Mouse (Mus musculus) limb, embryonic 13.5 days (tissue): ENCODE results near the gene Tstd3. TPM values are rescaled to one million over a fixed set of nuclear protein-coding genes. Genes with fewer than 3 reads are reported as not detected.
"Not testable (repeated sequence)": the region's sequence is repeated elsewhere in the genome, so short reads cannot be mapped to it uniquely, and the experiment has no call there.

Experiments used
- ATAC-seq: fragments of 200-750 bp; cut with Nextera tagmentation; 2 replicates; pipeline ENCODE4 v1.8.0; 2017; ENCODE audit warnings: low read depth, moderate number of reproducible peaks, moderate TSS enrichment; ENCODE audit not compliant: low FRiP score
- H3K27ac ChIP-seq: fragments of 300-500 bp; sonication (generic); 2 replicates; pipeline ENCODE4 v1.5.1; 2015; ENCODE audit warnings: inconsistent platforms, mild to moderate bottlenecking, moderate library complexity
- H3K27me3 ChIP-seq: fragments of 300-500 bp; sonication (generic); 2 replicates; pipeline ENCODE4 v1.6.1; 2015; ENCODE audit warnings: mild to moderate bottlenecking, inconsistent platforms
- H3K36me3 ChIP-seq: fragments of 300-500 bp; sonication (generic); 2 replicates; pipeline ENCODE4 v1.6.1; 2015; ENCODE audit warnings: inconsistent platforms, mild to moderate bottlenecking, moderate library complexity
- H3K4me1 ChIP-seq: fragments of 300-500 bp; sonication (generic); 2 replicates; pipeline ENCODE4 v1.6.1; 2015; ENCODE audit warnings: inconsistent platforms
- H3K4me2 ChIP-seq: fragments of 300-500 bp; sonication (generic); replicated peaks from 2 replicates; pipeline ENCODE4 v1.6.1; 2015; ENCODE audit warnings: inconsistent platforms, mild to moderate bottlenecking, moderate library complexity
- H3K4me3 ChIP-seq: fragments of 300-500 bp; sonication (generic); 2 replicates; pipeline ENCODE4 v1.5.1; 2015; ENCODE audit warnings: moderate library complexity, mild to moderate bottlenecking, inconsistent platforms
- H3K9ac ChIP-seq: fragments of 300-500 bp; sonication (generic); 2 replicates; pipeline ENCODE4 v1.6.1; 2015; ENCODE audit warnings: mild to moderate bottlenecking, inconsistent platforms
- H3K9me3 ChIP-seq: fragments of 300-500 bp; sonication (generic); 2 replicates; pipeline ENCODE4 v1.6.1; 2016; ENCODE audit warnings: inconsistent platforms
- WGBS: fragments of 180-500 bp; shearing (Covaris S2); methylation state at CpG from one replicate; pipeline ENCODE4 v1.1.7; 2015; 5-methylcytosine and 5-hydroxymethylcytosine counted together
- polyA plus RNA-seq: library from polyadenylated mRNA; unstranded; fragments of >200 nt; fragmentation: Nextera tagmentation; extraction: Ambion mirVana; gene quantifications from 2 replicates; pipeline ENCODE4 v1.2.1, GENCODE M21; 2015

The Tstd3 gene
- polyA plus RNA-seq, 1 experiment from 2014 or later, result 6.4 TPM

DNA sequence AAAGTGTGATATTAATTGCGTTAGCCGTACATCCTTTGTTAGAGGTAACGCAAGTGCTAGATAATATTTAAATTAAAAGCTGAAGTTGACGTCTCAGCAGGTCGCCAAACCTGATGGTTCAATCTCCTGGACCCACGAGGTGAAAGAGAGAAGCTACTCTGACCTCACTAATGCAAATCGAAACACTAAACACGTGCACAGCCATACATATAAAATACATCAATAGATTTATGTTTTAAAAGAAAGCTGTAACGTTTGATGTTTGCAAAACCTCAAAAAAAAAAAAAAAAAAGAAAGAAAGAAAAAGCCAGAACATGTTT is 9.9 kb upstream of the Tstd3 start:
- H3K4me1 ChIP-seq, result peaks cover 10% of the 10 kb centered on the region
- peaks cover 12% of the 10 kb centered on the region for H3K36me3 ChIP-seq
- WGBS, result 6% methylated on average over 9 of the region's 9 CpGs
- H3K9ac ChIP-seq, result peak overlapping the region; percentile 85
- peak overlapping the region; percentile 78 for H3K4me3 ChIP-seq
- H3K27me3 ChIP-seq, result no peaks in the 10 kb centered on the region
- H3K4me2 ChIP-seq, result peak overlapping the region; percentile 63
- no peaks in the 10 kb centered on the region for H3K9me3 ChIP-seq
- no peak for ATAC-seq
- no peak overlapping the region for H3K27ac ChIP-seq

DNA sequence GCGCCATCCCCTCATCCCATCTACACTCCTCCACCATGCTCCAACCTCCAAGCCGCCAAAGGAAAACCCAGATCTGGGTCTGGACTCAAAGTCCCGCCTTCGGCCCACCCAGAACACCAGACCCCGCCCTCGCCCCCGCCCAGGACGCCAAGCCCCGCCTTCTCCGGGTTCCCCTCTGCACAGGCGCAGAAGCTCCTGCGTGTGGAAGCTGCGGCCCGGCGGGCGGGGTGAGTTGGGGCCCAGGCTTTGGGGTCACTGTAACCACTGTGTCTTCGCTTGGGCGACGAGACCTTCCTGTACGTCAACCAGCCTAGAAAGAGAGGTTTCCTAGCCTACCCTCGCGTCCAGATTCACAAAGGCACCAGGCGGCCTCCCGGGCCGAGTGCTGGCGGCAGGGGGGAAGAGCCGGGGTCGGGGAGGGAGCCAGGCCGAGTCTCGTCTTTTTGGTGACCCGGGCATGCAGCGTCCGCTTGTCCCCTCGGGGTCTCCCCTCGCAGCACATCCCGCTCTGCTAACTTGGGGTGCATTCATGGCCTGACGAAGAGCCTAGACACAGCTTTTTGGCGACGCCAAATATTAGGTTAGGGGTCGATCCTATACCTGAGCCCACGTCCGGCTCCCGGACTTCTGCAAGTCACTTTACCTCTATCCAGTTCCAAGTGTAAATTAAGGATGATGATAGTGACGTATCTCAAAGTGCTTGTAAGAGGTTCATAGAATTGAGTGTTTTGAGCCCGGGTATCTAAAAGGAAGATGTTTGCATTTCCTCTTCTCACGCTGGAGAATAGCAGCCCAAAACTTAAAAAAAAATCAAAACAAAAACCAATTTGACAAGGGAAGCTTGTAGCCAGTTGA is 9.3 kb upstream of the Tstd3 start:
- H3K27ac ChIP-seq, result no peak overlapping the region
- H3K9ac ChIP-seq, result peak overlapping the region; percentile 85
- peak overlapping the region; percentile 63 for H3K4me2 ChIP-seq
- H3K9me3 ChIP-seq, result no peaks in the 10 kb centered on the region
- H3K4me1 ChIP-seq, result peaks cover 10% of the 10 kb centered on the region
- H3K4me3 ChIP-seq, result peak overlapping the region; percentile 78
- H3K27me3 ChIP-seq, result no peaks in the 10 kb centered on the region
- peaks cover 6% of the 10 kb centered on the region for H3K36me3 ChIP-seq
- ATAC-seq, result peak; percentile 97
- under 1% methylated on average over 45 of the region's 46 CpGs for WGBS

DNA sequence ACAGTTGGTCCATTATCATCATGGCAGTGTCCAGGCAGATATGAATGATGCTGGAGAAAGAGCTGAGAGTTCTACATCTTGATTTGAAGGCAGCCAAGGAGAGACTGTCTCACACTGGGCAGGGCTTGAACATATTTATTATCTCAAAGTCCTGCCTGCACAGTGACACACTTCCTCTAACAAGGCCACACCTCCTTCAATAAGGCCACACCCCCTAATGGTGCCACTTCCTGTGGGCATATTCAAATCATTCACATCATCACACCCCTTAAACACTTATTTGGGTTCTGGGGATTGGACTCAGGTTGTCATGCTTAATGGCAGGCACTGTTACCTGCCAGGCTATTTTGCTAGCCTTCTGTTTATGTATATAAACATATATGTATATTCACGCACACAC is 5.3 kb upstream of the Tstd3 start:
- peaks cover 3% of the 10 kb centered on the region for H3K4me1 ChIP-seq
- H3K27ac ChIP-seq, result no peak overlapping the region
- H3K9me3 ChIP-seq, result no peaks in the 10 kb centered on the region
- H3K36me3 ChIP-seq, result no peaks in the 10 kb centered on the region
- no peak for ATAC-seq
- H3K4me3 ChIP-seq, result no peak overlapping the region
- H3K9ac ChIP-seq, result no peak overlapping the region
- WGBS, result 98% methylated on average over 1 of the region's 1 CpGs
- no peaks in the 10 kb centered on the region for H3K27me3 ChIP-seq
- H3K4me2 ChIP-seq, result no peak overlapping the region

DNA sequence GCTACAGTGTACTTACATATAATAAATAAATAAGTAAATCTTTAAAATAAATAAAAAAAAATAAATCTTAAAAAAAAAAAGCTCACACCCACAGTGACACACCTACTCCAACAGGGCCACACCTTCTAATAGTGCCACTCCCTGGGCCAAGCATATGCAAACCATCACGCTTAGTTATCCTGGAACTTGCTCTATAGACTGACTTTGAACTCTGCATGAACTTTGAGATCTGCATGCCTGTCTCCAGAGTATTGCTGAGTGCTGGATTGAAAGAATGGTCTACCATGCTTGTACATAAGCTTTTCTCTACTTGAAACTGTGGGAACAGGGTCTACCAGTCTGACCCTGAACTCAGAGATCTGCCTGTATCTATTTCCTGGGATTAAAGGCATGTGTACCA is 4.1 kb upstream of the Tstd3 start:
- H3K4me1 ChIP-seq, result 0 out of 2 replicates have a peak, but pooled peaks cover 7% of the 10 kb centered on the region
- H3K27me3 ChIP-seq, result no peaks in the 10 kb centered on the region
- H3K9ac ChIP-seq, result no peak overlapping the region
- no peak overlapping the region for H3K27ac ChIP-seq
- no peaks in the 10 kb centered on the region for H3K36me3 ChIP-seq
- H3K4me2 ChIP-seq, result no peak overlapping the region
- H3K9me3 ChIP-seq, result no peaks in the 10 kb centered on the region
- no peak for ATAC-seq
- 82% methylated on average over 1 of the region's 1 CpGs for WGBS
- H3K4me3 ChIP-seq, result no peak overlapping the region

DNA sequence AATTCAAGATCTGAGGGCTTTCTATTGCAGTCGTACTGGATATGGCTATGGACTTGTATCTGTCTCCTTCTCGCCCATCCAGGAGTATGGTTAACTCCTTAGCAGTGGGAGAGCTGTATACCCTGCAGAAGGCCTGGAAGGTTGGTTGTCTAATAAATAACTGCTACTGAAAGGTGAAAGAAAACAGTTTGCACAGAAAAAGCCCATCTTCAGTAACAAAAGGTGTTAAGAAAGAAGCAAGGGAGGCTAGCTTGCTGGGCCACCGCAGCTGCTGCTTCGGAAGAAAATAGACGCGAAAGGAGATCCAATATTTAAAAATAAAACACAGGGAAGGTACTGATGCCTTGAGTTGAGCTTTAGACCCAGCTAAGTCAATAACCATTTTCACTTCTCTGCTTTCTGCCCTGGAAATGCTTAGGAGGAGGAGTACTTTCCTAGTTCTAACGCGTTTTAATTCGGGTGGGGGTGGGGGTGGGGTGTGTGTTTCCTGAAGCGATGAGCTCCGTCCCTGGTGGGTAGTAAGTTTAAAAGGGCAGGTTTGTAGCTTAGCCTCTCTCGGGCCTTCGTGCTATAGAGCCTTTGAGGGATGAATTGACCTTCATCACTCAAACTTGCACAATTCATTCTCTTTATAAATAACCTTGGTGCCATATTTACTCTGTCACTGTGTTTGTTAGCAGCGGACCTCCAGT is 695 bp downstream of the Tstd3 start:
- H3K36me3 ChIP-seq, result no peaks in the 10 kb centered on the region
- peak overlapping the region; percentile 56 for H3K4me3 ChIP-seq
- ATAC-seq, result no peak
- WGBS, result 25% methylated on average over 14 of the region's 14 CpGs
- H3K27me3 ChIP-seq, result no peaks in the 10 kb centered on the region
- H3K4me2 ChIP-seq, result peak overlapping the region; percentile 79
- H3K4me1 ChIP-seq, result 0 out of 2 replicates have a peak, but pooled peaks cover 7% of the 10 kb centered on the region
- no peak overlapping the region for H3K27ac ChIP-seq
- H3K9me3 ChIP-seq, result no peaks in the 10 kb centered on the region
- peak overlapping the region; percentile 58 for H3K9ac ChIP-seq

DNA sequence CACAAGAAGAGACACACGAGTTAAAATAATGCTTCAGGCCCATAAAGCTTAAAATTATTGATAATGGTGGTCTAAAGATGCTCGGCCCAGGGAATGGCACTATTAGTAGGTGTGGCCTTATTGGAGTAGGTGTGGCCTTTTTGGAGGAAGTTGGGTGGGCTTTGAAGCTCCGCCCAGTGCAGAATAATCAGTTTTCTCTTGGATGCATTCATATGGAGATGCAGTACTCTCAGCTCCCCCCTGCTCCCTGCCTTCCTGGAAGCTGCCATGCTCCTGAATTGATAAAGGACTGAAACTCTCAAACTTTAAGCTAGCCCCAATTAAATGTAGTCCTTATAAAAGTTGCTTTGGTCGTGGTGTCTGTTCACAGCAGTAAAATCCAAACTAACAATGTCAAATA is 3.2 kb downstream of the Tstd3 start:
- no peaks in the 10 kb centered on the region for H3K27me3 ChIP-seq

DNA sequence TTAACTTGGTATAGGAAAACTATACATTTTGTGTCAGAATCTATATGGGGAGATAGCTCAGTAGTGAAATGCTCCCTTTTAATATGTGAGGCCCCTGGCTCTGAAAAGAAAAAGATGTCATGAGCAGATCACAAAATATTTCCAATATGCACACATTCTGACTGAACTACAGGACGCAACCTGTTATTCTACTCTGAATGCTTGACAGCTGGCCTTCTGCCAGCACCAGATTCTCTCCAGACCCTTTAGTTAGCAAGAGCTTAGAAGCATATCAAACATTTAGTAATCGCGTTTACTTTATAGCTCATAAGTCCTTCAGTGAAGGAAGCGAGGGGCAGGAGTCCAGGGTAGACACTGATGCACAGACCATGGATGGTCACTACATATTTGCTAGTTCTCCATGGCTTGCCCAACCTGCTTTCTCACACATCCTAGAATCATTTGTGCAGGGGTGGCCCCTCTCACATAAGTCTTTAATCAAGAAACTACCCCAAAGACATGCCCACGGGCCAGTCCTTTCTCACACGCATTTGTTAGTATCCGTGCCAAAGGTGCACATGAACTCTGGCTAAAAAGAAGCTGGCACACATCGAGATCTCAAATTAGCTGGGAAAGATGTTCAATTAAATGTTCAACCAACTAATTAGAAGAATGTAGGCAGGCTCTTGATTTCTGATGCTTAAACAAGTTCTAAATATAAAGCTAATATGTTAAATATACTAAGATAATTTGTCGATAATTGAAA is 5.4 kb downstream of the Tstd3 start:
- no peak overlapping the region for H3K27ac ChIP-seq
- peaks cover 6% of the 10 kb centered on the region for H3K36me3 ChIP-seq
- H3K9ac ChIP-seq, result no peak overlapping the region
- WGBS, result 73% methylated on average over 9 of the region's 9 CpGs
- H3K27me3 ChIP-seq, result no peaks in the 10 kb centered on the region
- H3K4me2 ChIP-seq, result no peak overlapping the region
- H3K4me1 ChIP-seq, result 0 out of 2 replicates have a peak, but pooled peaks cover 6% of the 10 kb centered on the region
- no peak for ATAC-seq
- no peak overlapping the region for H3K4me3 ChIP-seq
- no peaks in the 10 kb centered on the region; the same call in 1 of the 2 replicates for H3K9me3 ChIP-seq

More for the DNA sequence above, 3.2 kb downstream of the Tstd3 start:
- peaks cover 5% of the 10 kb centered on the region for H3K36me3 ChIP-seq
- H3K9ac ChIP-seq, result no peak overlapping the region
- no peak overlapping the region for H3K27ac ChIP-seq
- WGBS, result 76% methylated on average over 4 of the region's 4 CpGs
- no peak overlapping the region for H3K4me3 ChIP-seq
- H3K9me3 ChIP-seq, result no peaks in the 10 kb centered on the region; the same call in 1 of the 2 replicates
- no peak overlapping the region for H3K4me2 ChIP-seq
- no peak for ATAC-seq
- 0 out of 2 replicates have a peak, but pooled peaks cover 7% of the 10 kb centered on the region for H3K4me1 ChIP-seq

DNA sequence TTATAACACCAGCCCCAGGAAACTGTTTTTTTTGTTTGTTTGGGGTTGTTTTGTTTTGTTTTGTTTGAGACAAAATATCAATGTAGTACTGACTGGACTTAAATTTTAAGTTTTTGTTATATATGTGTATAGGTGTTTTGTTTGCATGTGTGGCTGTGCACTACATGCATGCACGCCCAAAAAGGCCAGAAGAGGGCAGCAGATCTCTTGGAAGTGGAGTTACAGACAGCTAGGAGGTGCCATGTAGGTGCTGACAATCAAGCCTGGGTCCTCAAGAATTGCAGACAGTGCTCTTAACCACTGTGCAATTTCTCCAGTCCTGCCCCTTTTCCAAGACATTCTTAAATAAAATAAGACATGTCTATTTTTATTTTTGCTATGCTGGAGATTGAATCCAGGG is 8.2 kb downstream of the Tstd3 start:
- H3K27me3 ChIP-seq, result no peaks in the 10 kb centered on the region
- no peaks in the 10 kb centered on the region for H3K4me1 ChIP-seq
- H3K9ac ChIP-seq, result no peak overlapping the region
- H3K36me3 ChIP-seq, result peaks cover 6% of the 10 kb centered on the region
- WGBS, result 75% methylated on average over 1 of the region's 1 CpGs
- no peak for ATAC-seq
- H3K9me3 ChIP-seq, result no peaks in the 10 kb centered on the region; the same call in 1 of the 2 replicates
- H3K27ac ChIP-seq, result no peak overlapping the region
- H3K4me3 ChIP-seq, result no peak overlapping the region
- no peak overlapping the region for H3K4me2 ChIP-seq

DNA sequence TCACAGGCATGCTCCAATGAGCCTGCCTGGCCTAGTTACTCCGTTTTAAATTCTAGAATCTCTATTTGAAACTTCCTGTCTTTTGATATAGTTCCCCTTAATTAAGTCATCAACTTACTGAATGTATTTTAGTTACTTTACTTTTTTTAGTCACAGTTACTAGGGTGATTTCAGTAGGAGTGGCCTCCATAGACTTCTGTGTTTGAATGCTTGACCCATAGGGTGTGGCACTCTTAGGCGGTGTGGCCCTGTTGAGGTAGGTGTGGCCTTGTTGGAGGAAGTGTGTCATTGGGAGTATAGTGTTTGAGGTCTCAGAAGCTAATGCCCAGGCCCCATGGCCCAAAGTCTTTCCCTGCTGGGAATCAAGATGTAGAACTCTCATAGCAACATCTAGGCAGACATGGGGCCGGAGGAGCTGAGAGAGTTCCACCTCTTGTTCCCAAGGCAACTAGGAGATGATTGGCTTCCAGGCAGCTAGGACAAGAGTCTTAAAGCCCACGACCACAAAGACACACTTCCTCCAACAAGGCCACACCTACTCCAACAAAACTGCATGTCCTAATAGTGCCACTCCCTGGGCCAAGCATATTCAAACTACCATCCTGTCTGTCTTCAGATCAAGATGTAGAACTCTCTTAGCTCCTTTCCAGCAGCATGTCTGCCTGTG is 11.8 kb downstream of the Tstd3 start:
- H3K4me3 ChIP-seq, result no peak overlapping the region
- H3K9ac ChIP-seq, result no peak overlapping the region
- H3K9me3 ChIP-seq, result no peaks in the 10 kb centered on the region; the same call in 1 of the 2 replicates
- no peak overlapping the region for H3K27ac ChIP-seq
- no peak for ATAC-seq
- peaks cover 16% of the 10 kb centered on the region for H3K36me3 ChIP-seq
- 71% methylated on average over 4 of the region's 4 CpGs for WGBS
- H3K4me2 ChIP-seq, result no peak overlapping the region
- no peaks in the 10 kb centered on the region for H3K4me1 ChIP-seq
- H3K27me3 ChIP-seq, result no peaks in the 10 kb centered on the region

DNA sequence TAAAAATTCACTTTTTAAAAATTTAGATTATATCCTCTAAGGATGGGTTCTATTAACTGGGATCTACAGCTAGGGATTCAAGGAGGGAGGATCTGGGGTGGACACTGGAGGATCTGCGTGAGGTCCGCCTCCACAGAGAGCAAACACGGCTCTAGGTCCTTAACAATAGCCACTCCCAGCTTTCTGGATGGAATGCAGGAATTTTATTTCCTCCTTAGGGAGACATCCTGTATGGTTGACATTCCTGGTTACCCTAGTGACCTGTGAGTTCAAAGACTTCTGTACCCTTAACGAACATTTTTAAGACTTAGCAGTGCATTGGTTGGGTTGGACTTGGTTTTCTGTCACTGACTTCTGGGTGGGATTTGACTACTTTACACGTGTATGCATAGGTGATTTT is 21.3 kb downstream of the Tstd3 start:
- H3K9ac ChIP-seq, result no peak overlapping the region
- ATAC-seq, result no peak
- H3K4me2 ChIP-seq, result no peak overlapping the region
- H3K27ac ChIP-seq, result no peak overlapping the region
- H3K4me1 ChIP-seq, result no peaks in the 10 kb centered on the region
- H3K9me3 ChIP-seq, result no peaks in the 10 kb centered on the region
- H3K27me3 ChIP-seq, result no peaks in the 10 kb centered on the region
- H3K4me3 ChIP-seq, result no peak overlapping the region
- 58% methylated on average over 5 of the region's 5 CpGs for WGBS
- peaks cover 25% of the 10 kb centered on the region for H3K36me3 ChIP-seq

DNA sequence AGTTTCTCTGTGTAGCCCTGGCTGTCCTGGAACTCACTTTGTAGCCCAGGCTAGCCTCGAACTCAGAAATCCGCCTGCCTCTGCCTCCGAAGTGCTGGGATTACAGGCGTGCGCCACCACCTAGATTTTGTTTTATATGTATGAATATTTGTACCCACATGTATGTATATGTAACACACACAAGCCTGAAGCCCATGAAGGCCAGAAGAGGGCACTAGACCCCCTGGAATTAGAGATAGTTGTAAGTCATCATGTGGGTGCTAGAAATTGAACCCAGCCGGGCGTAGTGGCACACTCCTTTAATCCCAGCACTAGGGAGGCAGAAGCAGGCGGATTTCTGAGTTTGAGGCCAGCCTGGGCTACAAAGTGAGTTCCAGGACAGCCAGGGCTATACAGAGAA is 22.9 kb downstream of the Tstd3 start:
- not testable (repeated sequence) for H3K27ac ChIP-seq, H3K4me2 ChIP-seq, H3K4me1 ChIP-seq, H3K9ac ChIP-seq, ATAC-seq, H3K4me3 ChIP-seq, H3K9me3 ChIP-seq, H3K27me3 ChIP-seq
- peaks cover 23% of the 10 kb centered on the region for H3K36me3 ChIP-seq
- 94% methylated on average over 8 of the region's 8 CpGs for WGBS
